Mouse (Mus musculus) limb, embryonic 13.5 days (tissue): Measurements from ENCODE around the gene Lancl1. TPM values are rescaled to one million over a fixed set of nuclear protein-coding genes. Genes with fewer than 3 reads are reported as not detected.

Experiments used
- ATAC-seq: fragments of 200-750 bp; cut with Nextera tagmentation; 2 replicates; pipeline ENCODE4 v1.8.0; 2017; ENCODE audit warnings: low read depth, moderate number of reproducible peaks, moderate TSS enrichment; ENCODE audit not compliant: low FRiP score
- H3K27ac ChIP-seq: fragments of 300-500 bp; sonication (generic); 2 replicates; pipeline ENCODE4 v1.5.1; 2015; ENCODE audit warnings: inconsistent platforms, mild to moderate bottlenecking, moderate library complexity
- H3K27me3 ChIP-seq: fragments of 300-500 bp; sonication (generic); 2 replicates; pipeline ENCODE4 v1.6.1; 2015; ENCODE audit warnings: mild to moderate bottlenecking, inconsistent platforms
- H3K36me3 ChIP-seq: fragments of 300-500 bp; sonication (generic); 2 replicates; pipeline ENCODE4 v1.6.1; 2015; ENCODE audit warnings: inconsistent platforms, mild to moderate bottlenecking, moderate library complexity
- H3K4me1 ChIP-seq: fragments of 300-500 bp; sonication (generic); 2 replicates; pipeline ENCODE4 v1.6.1; 2015; ENCODE audit warnings: inconsistent platforms
- H3K4me2 ChIP-seq: fragments of 300-500 bp; sonication (generic); replicated peaks from 2 replicates; pipeline ENCODE4 v1.6.1; 2015; ENCODE audit warnings: inconsistent platforms, mild to moderate bottlenecking, moderate library complexity
- H3K4me3 ChIP-seq: fragments of 300-500 bp; sonication (generic); 2 replicates; pipeline ENCODE4 v1.5.1; 2015; ENCODE audit warnings: moderate library complexity, mild to moderate bottlenecking, inconsistent platforms
- H3K9ac ChIP-seq: fragments of 300-500 bp; sonication (generic); 2 replicates; pipeline ENCODE4 v1.6.1; 2015; ENCODE audit warnings: mild to moderate bottlenecking, inconsistent platforms
- H3K9me3 ChIP-seq: fragments of 300-500 bp; sonication (generic); 2 replicates; pipeline ENCODE4 v1.6.1; 2016; ENCODE audit warnings: inconsistent platforms
- WGBS: fragments of 180-500 bp; shearing (Covaris S2); methylation state at CpG from one replicate; pipeline ENCODE4 v1.1.7; 2015; 5-methylcytosine and 5-hydroxymethylcytosine counted together
- polyA plus RNA-seq: library from polyadenylated mRNA; unstranded; fragments of >200 nt; fragmentation: Nextera tagmentation; extraction: Ambion mirVana; gene quantifications from 2 replicates; pipeline ENCODE4 v1.2.1, GENCODE M21; 2015

Lancl1 gene
- polyA plus RNA-seq, 1 experiment from 2014 or later = 136 TPM

DNA sequence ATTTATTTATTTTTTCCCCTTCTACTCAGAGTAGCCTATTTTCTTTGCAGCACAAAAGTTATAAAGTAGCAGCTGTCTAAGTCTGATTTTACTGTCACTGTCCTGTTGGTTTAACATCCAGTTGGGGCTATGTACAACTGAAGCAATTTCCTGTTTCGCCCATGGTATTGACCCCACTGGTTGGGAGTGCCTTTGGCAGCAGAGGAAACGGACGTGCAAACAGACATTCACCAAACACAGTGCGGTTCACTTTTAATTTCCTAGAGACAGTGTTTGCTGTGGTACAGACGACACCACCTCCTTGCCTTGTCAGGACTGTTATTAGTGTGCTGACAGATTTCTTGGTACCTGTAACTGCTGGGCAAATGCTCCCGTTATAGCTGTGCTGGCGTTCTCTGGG lies 3.9 kb upstream of the Lancl1 start:
- no peaks in the 10 kb centered on the region for H3K36me3 ChIP-seq
- no peak overlapping the region for H3K27ac ChIP-seq
- H3K9ac ChIP-seq = no peak overlapping the region
- no peak overlapping the region for H3K4me3 ChIP-seq
- H3K4me1 ChIP-seq = peaks cover 33% of the 10 kb centered on the region
- 56% methylated on average over 7 of the region's 7 CpGs for WGBS
- no peaks in the 10 kb centered on the region for H3K27me3 ChIP-seq
- no peak for ATAC-seq
- no peak overlapping the region for H3K4me2 ChIP-seq
- H3K9me3 ChIP-seq = no peaks in the 10 kb centered on the region

DNA sequence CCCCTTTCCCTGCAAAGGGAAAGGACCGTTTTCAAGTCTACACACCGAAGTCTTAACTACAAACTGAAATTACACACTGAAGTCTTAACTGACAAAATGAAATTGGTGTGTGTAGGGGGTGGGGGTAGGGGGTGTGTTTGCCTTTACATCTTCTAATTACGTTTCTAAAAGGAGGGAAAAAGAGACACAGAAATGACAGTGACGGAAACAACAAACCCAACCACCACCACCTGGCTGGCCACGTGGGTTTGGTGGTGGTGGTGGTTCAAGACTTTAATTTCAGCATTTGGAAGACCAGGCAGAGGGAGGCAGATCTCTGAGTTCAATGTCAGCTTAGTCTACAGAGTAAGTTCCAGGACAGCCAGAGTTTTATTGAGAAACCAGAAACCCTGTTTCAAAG lies 411 bp upstream of the Lancl1 start:
- WGBS = 2% methylated on average over 5 of the region's 5 CpGs
- Histone ChIP-seq H3K4me1 (peaks cover 10% of the 10 kb centered on the region), H3K27ac (no peak overlapping the region), H3K9me3 (no peaks in the 10 kb centered on the region), H3K4me2 (peak overlapping the region; percentile 71), H3K36me3 (peaks cover 23% of the 10 kb centered on the region), H3K27me3 (no peaks in the 10 kb centered on the region), H3K4me3 (peak overlapping the region; percentile 84), H3K9ac (peak overlapping the region; percentile 82)
- peak; percentile 26; the same call in 1 of the 2 replicates for ATAC-seq

DNA sequence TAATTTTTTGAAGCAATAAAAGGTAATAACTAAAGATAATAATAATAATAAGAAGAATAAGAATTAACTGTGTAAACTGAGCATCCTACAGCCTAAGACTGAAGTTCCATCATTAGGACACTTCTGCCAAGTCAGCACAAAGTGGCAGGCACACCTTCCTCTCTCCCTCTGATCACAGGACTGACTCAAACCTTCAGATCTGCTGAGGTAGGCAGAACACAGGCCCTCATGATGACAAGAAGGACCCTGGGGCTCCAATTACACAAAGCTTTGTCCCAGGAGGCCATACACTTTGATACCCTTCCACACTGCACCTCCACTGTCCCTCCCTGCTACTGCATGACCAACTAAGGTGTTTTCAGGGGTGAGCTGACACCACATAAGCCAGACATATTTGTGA lies 1.5 kb downstream of the Lancl1 start:
- Histone ChIP-seq H3K4me3 (no peak overlapping the region), H3K27me3 (no peaks in the 10 kb centered on the region), H3K9ac (no peak overlapping the region), H3K36me3 (peaks cover 42% of the 10 kb centered on the region), H3K27ac (no peak overlapping the region), H3K4me2 (no peak overlapping the region), H3K9me3 (no peaks in the 10 kb centered on the region), H3K4me1 (peaks cover 10% of the 10 kb centered on the region)
- ATAC-seq = no peak

DNA sequence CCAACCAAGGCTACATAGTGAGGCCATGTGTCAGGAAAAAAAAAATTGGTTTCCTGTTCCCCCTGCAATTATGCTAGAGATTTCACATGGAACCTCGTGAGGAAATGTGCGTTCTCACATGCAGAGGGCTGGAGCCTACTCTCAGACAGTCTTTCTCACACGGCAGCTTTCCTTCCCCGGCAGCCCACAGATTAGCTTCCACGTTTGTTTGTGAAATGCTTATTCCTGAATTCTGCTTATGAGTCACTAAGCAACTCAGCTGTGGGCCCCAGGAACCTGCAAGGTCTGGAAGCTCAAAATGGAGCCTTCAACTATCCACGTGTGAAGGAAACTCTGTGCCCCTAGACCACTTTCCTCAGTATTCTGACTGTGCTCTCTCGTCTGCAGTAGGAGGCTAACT lies 5.4 kb downstream of the Lancl1 start:
- no peak for ATAC-seq
- Histone ChIP-seq H3K36me3 (peaks cover 74% of the 10 kb centered on the region), H3K4me2 (no peak overlapping the region), H3K27ac (no peak overlapping the region), H3K27me3 (no peaks in the 10 kb centered on the region), H3K9me3 (no peaks in the 10 kb centered on the region), H3K4me3 (no peak overlapping the region), H3K9ac (no peak overlapping the region), H3K4me1 (peaks cover 7% of the 10 kb centered on the region)
- WGBS = 83% methylated on average over 7 of the region's 7 CpGs

DNA sequence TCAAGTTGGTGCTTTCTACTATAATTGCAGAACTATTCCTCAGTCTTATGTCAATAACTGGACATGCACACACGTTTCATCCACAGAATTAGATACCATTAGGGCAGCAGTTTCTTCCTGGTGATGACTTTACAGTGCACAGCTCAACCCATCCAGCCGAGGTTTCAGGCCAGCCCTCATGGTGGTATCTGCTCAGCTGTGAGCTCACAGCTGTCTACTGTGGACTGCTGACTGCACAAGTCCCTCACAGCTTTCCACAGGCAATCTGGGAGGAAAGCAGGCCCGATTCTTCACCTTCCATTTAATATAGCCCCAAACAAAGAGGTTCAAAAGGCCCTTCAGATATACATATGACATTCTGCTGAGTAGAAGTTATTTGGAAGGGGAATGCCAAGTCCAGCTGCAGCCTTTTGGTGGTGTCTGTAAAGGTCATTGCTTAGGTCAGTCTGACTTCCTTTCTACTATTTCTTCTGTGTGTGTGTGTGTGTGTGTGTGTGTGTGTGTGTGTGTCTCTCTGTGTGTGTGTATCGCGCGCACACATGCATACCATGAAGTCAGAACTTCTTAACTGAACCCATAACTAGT lies 11.7 kb downstream of the Lancl1 start:
- no peaks in the 10 kb centered on the region for H3K27me3 ChIP-seq
- no peak overlapping the region for H3K4me2 ChIP-seq
- H3K9ac ChIP-seq = no peak overlapping the region
- H3K4me3 ChIP-seq = no peak overlapping the region
- no peak for ATAC-seq
- H3K4me1 ChIP-seq = no peaks in the 10 kb centered on the region
- 89% methylated on average over 6 of the region's 6 CpGs for WGBS
- H3K36me3 ChIP-seq = peaks cover 82% of the 10 kb centered on the region
- H3K27ac ChIP-seq = no peak overlapping the region
- no peaks in the 10 kb centered on the region for H3K9me3 ChIP-seq

DNA sequence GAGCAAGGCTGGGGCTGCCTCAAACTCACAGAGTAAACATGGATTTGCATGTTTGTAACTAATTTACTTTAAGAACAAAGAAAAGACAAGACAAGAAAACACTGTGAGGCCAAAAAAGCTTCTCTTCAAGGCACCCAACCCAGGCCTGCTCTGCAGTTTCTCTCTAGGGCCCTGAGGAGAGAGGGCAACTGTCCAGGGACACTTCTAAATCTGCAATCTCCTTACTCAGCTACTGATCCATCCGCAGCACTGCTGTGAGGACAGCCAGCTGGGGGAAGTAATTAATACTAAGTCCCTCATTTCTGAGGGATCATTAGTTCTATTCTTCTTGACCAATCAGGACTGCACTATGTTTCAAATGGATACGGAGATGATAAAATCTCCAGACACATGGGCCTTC lies 12.5 kb downstream of the Lancl1 start:
- 88% methylated on average over 2 of the region's 2 CpGs for WGBS
- Histone ChIP-seq H3K27me3 (no peaks in the 10 kb centered on the region), H3K36me3 (peaks cover 81% of the 10 kb centered on the region), H3K9me3 (no peaks in the 10 kb centered on the region), H3K4me3 (no peak overlapping the region), H3K4me2 (no peak overlapping the region), H3K27ac (no peak overlapping the region), H3K4me1 (no peaks in the 10 kb centered on the region), H3K9ac (no peak overlapping the region)
- no peak for ATAC-seq

DNA sequence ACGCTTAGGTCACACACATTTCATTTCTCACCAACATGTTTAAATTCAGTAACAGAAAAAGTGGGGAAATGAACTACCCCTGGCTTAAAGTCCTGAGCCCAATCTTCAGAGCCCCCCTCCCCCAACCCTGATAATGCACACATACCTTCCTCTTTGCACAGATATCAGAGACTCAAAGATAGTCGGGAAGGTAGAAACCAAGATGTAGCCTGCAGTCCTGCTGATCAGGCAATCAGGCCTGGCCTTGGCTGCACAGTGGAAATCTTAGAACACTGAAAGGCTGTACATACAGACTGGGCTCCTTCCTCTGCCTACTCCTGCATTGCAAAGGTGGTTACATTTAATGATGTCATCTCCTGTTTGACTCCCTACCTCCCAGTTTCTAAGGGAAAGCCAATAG lies 15.9 kb downstream of the Lancl1 start:
- H3K36me3 ChIP-seq = peaks cover 82% of the 10 kb centered on the region
- no peak overlapping the region for H3K9ac ChIP-seq
- H3K27ac ChIP-seq = no peak overlapping the region
- no peak for ATAC-seq
- no peaks in the 10 kb centered on the region for H3K9me3 ChIP-seq
- 92% methylated on average over 2 of the region's 2 CpGs for WGBS
- H3K4me2 ChIP-seq = no peak overlapping the region
- H3K4me1 ChIP-seq = no peaks in the 10 kb centered on the region
- H3K27me3 ChIP-seq = no peaks in the 10 kb centered on the region
- no peak overlapping the region for H3K4me3 ChIP-seq

DNA sequence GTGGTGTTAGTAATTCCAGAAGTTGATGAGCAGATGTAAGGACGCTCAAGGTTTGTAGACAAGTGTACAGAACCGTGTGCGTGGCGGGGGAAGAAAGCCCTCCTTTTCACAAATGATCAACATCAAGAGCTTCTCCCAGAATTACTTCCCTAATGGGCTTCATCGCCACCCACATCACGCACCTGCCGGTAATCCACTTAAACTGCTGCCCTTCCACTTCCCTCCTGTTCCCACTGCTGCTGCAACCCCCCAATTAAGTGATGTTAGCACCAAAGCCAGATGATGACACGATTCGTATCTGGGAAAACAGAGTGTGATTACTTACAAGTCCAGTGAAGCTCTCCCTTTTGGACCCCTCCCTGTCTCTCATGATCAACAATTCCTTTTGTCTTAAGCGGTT lies 16.6 kb downstream of the Lancl1 start:
- Histone ChIP-seq H3K9ac (no peak overlapping the region), H3K27me3 (no peaks in the 10 kb centered on the region), H3K4me1 (no peaks in the 10 kb centered on the region), H3K27ac (no peak overlapping the region), H3K4me2 (no peak overlapping the region), H3K9me3 (no peaks in the 10 kb centered on the region), H3K4me3 (no peak overlapping the region), H3K36me3 (peaks cover 82% of the 10 kb centered on the region)
- 89% methylated on average over 10 of the region's 10 CpGs for whole genome bisulfite sequencing
- ATAC-seq = no peak

DNA sequence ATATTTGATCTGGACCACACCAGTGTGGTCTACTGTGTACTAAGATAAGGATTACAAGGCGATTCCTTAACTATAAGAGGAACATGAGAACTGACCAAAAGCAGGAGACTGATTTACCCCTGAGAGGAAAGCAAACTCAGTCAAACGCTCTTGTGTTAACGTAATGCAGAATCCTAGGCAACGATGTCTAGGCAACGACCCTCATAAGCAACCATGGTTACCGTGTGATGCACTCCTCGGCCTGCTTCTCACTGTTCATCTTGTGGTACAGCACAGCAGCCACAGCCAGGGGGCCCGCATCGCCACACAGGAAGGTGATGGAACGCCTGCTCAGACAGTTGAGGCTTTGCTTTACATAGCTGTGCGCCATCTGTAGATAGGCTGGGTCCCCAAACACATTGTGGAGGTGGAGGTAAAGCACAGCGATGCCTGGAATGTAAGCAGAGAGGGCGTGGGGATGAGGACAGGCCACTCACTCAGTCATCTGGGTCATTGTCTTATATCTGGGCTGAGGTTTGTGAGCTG lies 18.0 kb downstream of the Lancl1 start:
- Histone ChIP-seq H3K27me3 (no peaks in the 10 kb centered on the region), H3K27ac (no peak overlapping the region), H3K4me3 (no peak overlapping the region), H3K36me3 (peaks cover 76% of the 10 kb centered on the region), H3K4me2 (no peak overlapping the region), H3K9ac (no peak overlapping the region), H3K4me1 (no peaks in the 10 kb centered on the region), H3K9me3 (no peaks in the 10 kb centered on the region)
- ATAC-seq = no peak
- 90% methylated on average over 13 of the region's 13 CpGs for WGBS

DNA sequence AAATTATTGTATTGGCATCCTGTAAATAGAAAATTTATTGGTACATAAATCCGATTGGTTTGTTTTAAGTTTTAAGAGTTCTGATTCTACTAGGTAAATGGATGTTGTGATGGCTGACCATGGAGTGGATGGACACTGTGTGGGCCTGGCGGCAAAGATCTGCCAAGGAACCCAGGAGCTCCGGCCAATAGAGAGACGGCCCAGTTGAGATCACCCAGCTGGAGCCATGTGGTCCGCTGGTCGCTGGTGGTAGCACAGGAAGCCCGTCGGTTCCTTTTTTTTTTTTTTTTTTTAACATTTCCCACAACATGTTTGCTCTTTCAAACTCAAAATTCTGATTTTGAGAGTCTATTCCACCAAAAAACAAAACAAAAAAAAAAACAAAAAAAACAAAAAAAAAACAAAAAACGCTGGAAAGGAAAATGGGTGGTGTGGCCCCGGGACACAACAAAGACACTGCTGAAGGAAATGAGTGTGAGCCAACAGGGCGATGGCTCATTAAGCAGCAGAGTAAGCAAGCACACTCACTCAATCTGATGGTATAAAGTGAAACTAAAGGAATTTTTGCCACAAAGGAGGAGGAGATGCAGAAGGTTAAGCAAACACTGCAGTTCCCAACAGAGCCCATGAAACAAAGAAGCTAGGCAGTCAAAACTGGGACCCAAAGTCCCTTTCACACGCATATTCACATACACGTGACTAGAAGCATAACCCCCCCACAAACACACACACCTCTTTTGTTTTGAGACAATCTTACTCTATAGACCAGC lies 21.4 kb downstream of the Lancl1 start:
- no peak for ATAC-seq
- Histone ChIP-seq H3K9ac (no peak overlapping the region), H3K36me3 (peaks cover 67% of the 10 kb centered on the region), H3K9me3 (no peaks in the 10 kb centered on the region), H3K4me1 (no peaks in the 10 kb centered on the region), H3K27me3 (no peaks in the 10 kb centered on the region), H3K4me2 (no peak overlapping the region), H3K4me3 (no peak overlapping the region), H3K27ac (no peak overlapping the region)
- 93% methylated on average over 13 of the region's 13 CpGs for WGBS

DNA sequence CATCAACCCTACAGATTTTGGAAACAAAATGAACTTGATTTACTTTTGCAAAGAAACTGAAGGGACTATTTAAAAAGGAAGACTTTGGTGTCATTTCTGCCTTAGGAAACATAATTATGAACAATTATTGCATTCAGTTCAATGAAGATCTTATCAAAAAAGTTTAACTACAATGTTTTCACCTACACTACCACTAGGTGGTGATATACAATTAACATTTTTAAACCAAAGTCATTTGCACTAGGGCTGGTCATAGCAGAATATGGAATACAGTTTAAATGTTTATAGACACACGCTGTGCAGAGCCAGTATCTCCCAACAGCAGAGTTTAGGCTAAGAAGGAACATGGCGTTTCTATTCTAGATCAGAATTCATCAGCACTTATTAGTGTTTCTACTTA lies 24.5 kb downstream of the Lancl1 start:
- H3K9ac ChIP-seq = no peak overlapping the region
- no peaks in the 10 kb centered on the region for H3K27me3 ChIP-seq
- no peak overlapping the region for H3K27ac ChIP-seq
- H3K4me1 ChIP-seq = no peaks in the 10 kb centered on the region
- H3K9me3 ChIP-seq = no peaks in the 10 kb centered on the region
- peaks cover 47% of the 10 kb centered on the region for H3K36me3 ChIP-seq
- no peak overlapping the region for H3K4me2 ChIP-seq
- ATAC-seq = no peak
- H3K4me3 ChIP-seq = no peak overlapping the region
- WGBS = 68% methylated on average over 2 of the region's 2 CpGs

DNA sequence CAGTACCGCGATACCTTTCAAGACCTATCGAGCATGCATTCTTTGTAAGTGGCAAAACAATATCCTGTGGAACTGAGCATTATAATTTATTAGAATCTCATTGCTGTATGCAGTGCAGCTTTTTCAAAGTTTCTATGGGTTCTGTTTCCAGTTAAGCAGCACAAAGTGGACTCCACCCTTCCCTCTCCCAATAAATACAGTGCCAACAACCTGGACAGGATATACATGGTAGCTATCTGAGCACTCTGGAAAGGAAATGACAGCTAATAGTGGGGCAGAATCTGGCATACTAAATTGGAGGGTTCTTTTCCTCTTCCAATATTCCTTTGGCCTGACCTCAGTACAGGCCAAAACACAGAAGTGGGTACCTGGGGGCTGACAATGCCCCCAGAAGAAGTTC lies 28.2 kb downstream of the Lancl1 start:
- 83% methylated on average over 3 of the region's 3 CpGs for WGBS
- no peaks in the 10 kb centered on the region for H3K9me3 ChIP-seq
- no peak overlapping the region for H3K4me2 ChIP-seq
- no peaks in the 10 kb centered on the region for H3K27me3 ChIP-seq
- no peak overlapping the region for H3K4me3 ChIP-seq
- no peaks in the 10 kb centered on the region for H3K4me1 ChIP-seq
- no peak for ATAC-seq
- peaks cover 50% of the 10 kb centered on the region for H3K36me3 ChIP-seq
- H3K9ac ChIP-seq = no peak overlapping the region
- H3K27ac ChIP-seq = no peak overlapping the region

DNA sequence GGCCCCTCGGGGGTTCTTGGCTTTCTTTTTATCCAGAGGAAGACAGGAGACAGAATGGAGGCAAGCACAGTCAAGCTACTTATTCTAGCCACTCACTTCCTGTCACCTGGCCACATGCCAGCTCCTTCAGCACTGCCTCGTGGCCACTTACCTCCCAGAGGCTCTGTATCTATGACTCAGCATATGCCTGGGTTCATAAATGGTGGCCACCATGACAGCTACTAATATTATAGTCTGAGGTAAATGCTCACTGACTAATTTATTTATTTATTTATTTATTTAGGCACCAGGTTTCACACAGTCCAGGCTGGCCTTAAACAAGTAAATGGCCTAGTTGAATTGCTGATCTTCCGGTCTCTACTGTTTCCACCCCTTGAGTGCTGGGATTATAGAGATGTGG lies 35.0 kb downstream of the Lancl1 start:
- no peaks in the 10 kb centered on the region for H3K27me3 ChIP-seq
- peaks cover 5% of the 10 kb centered on the region; the same call in 1 of the 2 replicates for H3K4me1 ChIP-seq
- peaks cover 74% of the 10 kb centered on the region for H3K36me3 ChIP-seq
- no peak overlapping the region for H3K27ac ChIP-seq
- no peak; the same call in none of the 2 replicates for ATAC-seq
- no peak overlapping the region for H3K9ac ChIP-seq
- H3K4me2 ChIP-seq = no peak overlapping the region
- 58% methylated on average over 3 of the region's 3 CpGs for WGBS
- H3K9me3 ChIP-seq = no peaks in the 10 kb centered on the region
- H3K4me3 ChIP-seq = no peak overlapping the region
